Mouse (Mus musculus): ENCODE measurements around the gene Eno1.

Gene Eno1

GRCm38 (mm10) chr4:150226818-150227688 lies 9.5 kb upstream of the Eno1 start:
- DNase-seq (ENCODE audit: low read depth, low spot score) = no peak

- no peak for DNase-seq (ENCODE audit: low read depth, low spot score)
These were observed 7.8 kb upstream of the Eno1 start for GRCm38 (mm10) chr4:150228581-150229348.

- DNase-seq (ENCODE audit: low read depth, low spot score) = no peak
These were observed 6.7 kb upstream of the Eno1 start for GRCm38 (mm10) chr4:150229747-150230390.

GRCm38 (mm10) chr4:150230460-150231407 lies 5.8 kb upstream of the Eno1 start:
- no peak for DNase-seq (ENCODE audit: low read depth, low spot score)

- DNase-seq (ENCODE audit: low read depth, low spot score) = no peak
These were observed 4.7 kb upstream of the Eno1 start for GRCm38 (mm10) chr4:150231871-150232270.

GRCm38 (mm10) chr4:150234599-150235327 lies 1.8 kb upstream of the Eno1 start:
- DNase-seq (ENCODE audit: low read depth, low spot score) = no peak

- no peak for DNase-seq (ENCODE audit: low read depth, low spot score)
These were observed 936 bp upstream of the Eno1 start for GRCm38 (mm10) chr4:150235585-150235984.

- peak; percentile 36 for DNase-seq (ENCODE audit: low read depth, low spot score)
These were observed 490 bp upstream of the Eno1 start for GRCm38 (mm10) chr4:150236031-150236430.

- DNase-seq (ENCODE audit: low read depth, low spot score) = peak; percentile 60
These were observed 1.3 kb downstream of the Eno1 start for GRCm38 (mm10) chr4:150237636-150238361.

- DNase-seq (ENCODE audit: low read depth, low spot score) = peak; percentile 59
These were observed 2.0 kb downstream of the Eno1 start for GRCm38 (mm10) chr4:150238433-150239086.

GRCm38 (mm10) chr4:150239087-150239480 lies 2.6 kb downstream of the Eno1 start:
- peak; percentile 25 for DNase-seq (ENCODE audit: low read depth, low spot score)

- DNase-seq (ENCODE audit: low read depth, low spot score) = peak; percentile 79
These were observed 3.0 kb downstream of the Eno1 start for GRCm38 (mm10) chr4:150239503-150239902.

GRCm38 (mm10) chr4:150239951-150240368 lies 3.4 kb downstream of the Eno1 start:
- DNase-seq (ENCODE audit: low read depth, low spot score) = peak; percentile 93

GRCm38 (mm10) chr4:150240381-150240886 lies 3.9 kb downstream of the Eno1 start:
- no peak for DNase-seq (ENCODE audit: low read depth, low spot score)

- no peak for DNase-seq (ENCODE audit: low read depth, low spot score)
These were observed 5.2 kb downstream of the Eno1 start for GRCm38 (mm10) chr4:150241708-150242107.

- peak; percentile 44 for DNase-seq (ENCODE audit: low read depth, low spot score)
These were observed 6.2 kb downstream of the Eno1 start for GRCm38 (mm10) chr4:150242745-150243144.

- no peak for DNase-seq (ENCODE audit: low read depth, low spot score)
These were observed 9.4 kb downstream of the Eno1 start for GRCm38 (mm10) chr4:150245876-150246275.

GRCm38 (mm10) chr4:150248009-150248408 lies 11.5 kb downstream of the Eno1 start:
- DNase-seq (ENCODE audit: low read depth, low spot score) = peak; percentile 75

GRCm38 (mm10) chr4:150248917-150249316 lies 12.4 kb downstream of the Eno1 start:
- DNase-seq (ENCODE audit: low read depth, low spot score) = no peak
